Mouse (Mus musculus) forebrain, postnatal 0 days (tissue): ENCODE data around the gene Metrn. TPM values are rescaled to one million over a fixed set of nuclear protein-coding genes. Genes with fewer than 3 reads are reported as not detected.

Source experiments
- ATAC-seq: fragments of 200-750 bp; cut with Nextera tagmentation; 2 replicates; pipeline ENCODE4 v1.8.0; 2017; ENCODE audit warnings: mild to moderate bottlenecking, moderate library complexity
- DNase-seq: peaks from one replicate; pipeline ENCODE4 v3.0.0-alpha.2; 2015
- H3K27ac ChIP-seq: fragments of 300-500 bp; sonication (generic); 2 replicates; pipeline ENCODE4 v1.5.1; 2014; ENCODE audit warnings: low read depth, mild to moderate bottlenecking, antibody characterized with exemption, low read length, moderate library complexity, mixed read lengths
- H3K27me3 ChIP-seq: fragments of 300-500 bp; sonication (generic); 2 replicates; pipeline ENCODE4 v1.6.1; 2014; ENCODE audit warnings: mild to moderate bottlenecking, low read length, mixed read lengths; ENCODE audit not compliant: insufficient read depth
- H3K36me3 ChIP-seq: fragments of 300-500 bp; sonication (generic); 2 replicates; pipeline ENCODE4 v1.6.1; 2014; ENCODE audit warnings: mild to moderate bottlenecking, moderate library complexity; ENCODE audit not compliant: insufficient read depth
- H3K4me1 ChIP-seq: fragments of 300-500 bp; sonication (generic); 2 replicates; pipeline ENCODE4 v1.6.1; 2014; ENCODE audit warnings: antibody characterized with exemption; ENCODE audit not compliant: insufficient read depth
- H3K4me2 ChIP-seq: fragments of 300-500 bp; sonication (generic); 2 replicates; pipeline ENCODE4 v1.6.1; 2014; ENCODE audit warnings: low read depth, mild to moderate bottlenecking, moderate library complexity
- H3K4me3 ChIP-seq: fragments of 300-500 bp; sonication (generic); 2 replicates; pipeline ENCODE4 v1.5.1; 2014; ENCODE audit warnings: low read depth, low read length, mixed read lengths
- H3K9ac ChIP-seq: fragments of 300-500 bp; sonication (generic); 2 replicates; pipeline ENCODE4 v1.6.1; 2014; ENCODE audit warnings: mild to moderate bottlenecking
- H3K9me3 ChIP-seq: fragments of 300-500 bp; sonication (generic); 2 replicates; pipeline ENCODE4 v1.6.1; 2016; ENCODE audit warnings: low read length
- CTCF ChIP-seq: sonication (generic); IDR thresholded peaks from 2 replicates; pipeline ENCODE4 v1.5.1; 2016; ENCODE audit warnings: antibody characterized with exemption, control low read depth, low read depth
- WGBS: fragments of 180-500 bp; shearing (Covaris S2); extraction: QIAGEN DNeasy Blood & Tissue Kit; methylation state at CpG from one replicate; pipeline ENCODE4 v1.1.7; 2014; 5-methylcytosine and 5-hydroxymethylcytosine counted together
- polyA plus RNA-seq: library from polyadenylated mRNA; unstranded; fragments of >200 nt; fragmentation: Nextera tagmentation; extraction: Ambion mirVana; gene quantifications from 2 replicates; pipeline ENCODE4 v1.2.1, GENCODE M21; 2015
- total RNA-seq: library from RNA; depleted of rRNA; stranded (reverse); fragments of >200 nt; gene quantifications from 2 replicates; pipeline ENCODE4 v1.2.3, GENCODE M21; 2014

The Metrn gene
- total and polyA plus RNA-seq, 2 experiments from 2014 or later = 56.9 to 148 TPM

DNA sequence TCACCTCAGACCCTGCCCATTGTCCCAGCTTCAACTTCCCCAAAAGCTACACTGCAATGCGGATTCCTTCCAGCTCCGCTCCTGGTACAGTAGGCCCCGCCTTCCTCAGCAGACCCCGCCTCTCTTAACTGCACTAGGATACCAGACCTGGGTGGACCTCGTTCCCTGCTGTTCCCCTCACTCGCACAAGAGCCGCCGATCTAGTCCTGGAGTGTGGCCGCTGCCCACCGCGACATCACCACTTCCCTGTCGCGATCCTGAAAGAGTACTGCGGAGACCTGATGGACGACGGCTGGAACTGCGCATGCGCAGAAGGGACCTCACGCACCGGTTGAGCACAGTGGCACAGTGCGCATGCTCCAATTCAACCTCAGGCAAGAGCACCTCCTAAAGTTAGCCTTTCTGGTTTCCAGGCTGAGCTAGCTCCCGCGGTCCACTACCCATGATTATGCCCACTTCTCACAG, 11.6 kb downstream of the Metrn start, which contains the start of gene Haghl:
Haghl (minus strand) TSS at position 393 of the 465 bp plus-strand sequence.
- TF ChIP-seq CTCF = no peak
- Histone ChIP-seq H3K4me3 (peak within 1 kb of the TSS; percentile 70), H3K9me3 (no peaks in the 10 kb centered on the region), H3K4me1 (peaks cover 6% of the 10 kb centered on the region), H3K27me3 (no peaks in the 10 kb centered on the region), H3K27ac (peak within 1 kb of the TSS; percentile 81), H3K36me3 (peaks cover 49% of the 10 kb centered on the region), H3K4me2 (peak within 1 kb of the TSS; percentile 82), H3K9ac (peak within 1 kb of the TSS; percentile 70)
- DNase-seq (peak; percentile 99), ATAC-seq (peak; percentile 89)
- under 1% methylated on average over 23 of the region's 23 CpGs for WGBS

DNA sequence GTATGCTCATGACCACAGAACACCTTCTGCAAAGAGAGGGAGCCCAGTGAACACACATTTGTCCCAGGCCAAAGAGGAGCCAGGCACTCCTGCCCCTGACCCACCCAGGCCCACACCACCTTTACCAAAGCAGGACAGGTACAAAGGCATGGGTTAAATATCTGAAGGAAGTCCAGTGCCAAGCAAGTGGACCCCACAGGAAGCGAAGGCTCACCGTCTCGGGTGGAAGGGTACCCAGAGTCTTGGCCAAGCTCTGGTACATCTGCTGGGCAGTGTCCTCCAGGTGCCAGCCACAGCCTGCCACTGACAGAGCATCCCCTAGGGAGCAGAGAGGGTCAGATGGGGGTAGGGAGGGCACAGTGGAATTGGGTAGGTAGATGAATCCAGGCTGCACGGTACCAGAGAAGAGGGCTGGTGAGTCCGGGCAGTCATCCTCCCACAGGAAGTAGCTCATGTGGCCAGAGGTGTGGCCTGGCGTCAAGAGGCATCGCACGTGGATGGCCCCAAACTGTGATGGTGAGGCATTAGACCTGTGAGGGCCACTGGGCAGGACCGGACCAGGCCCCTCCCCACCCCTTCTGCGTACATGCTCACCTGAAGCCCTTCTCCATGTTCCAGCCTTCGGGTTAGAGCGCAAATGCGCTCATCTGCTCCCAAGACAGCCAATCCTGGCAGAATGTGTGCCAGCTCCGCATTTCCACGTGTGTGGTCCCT, 12.9 kb downstream of the Metrn start:
- H3K27me3 ChIP-seq = no peaks in the 10 kb centered on the region
- 72% methylated on average over 15 of the region's 15 CpGs for WGBS
- peak overlapping the region; percentile 70 for H3K9ac ChIP-seq
- no peak for TF ChIP-seq CTCF
- H3K27ac ChIP-seq = no peak overlapping the region
- H3K4me2 ChIP-seq = peak overlapping the region; percentile 82
- peaks cover 51% of the 10 kb centered on the region for H3K36me3 ChIP-seq
- H3K4me3 ChIP-seq = peak overlapping the region; percentile 70
- ATAC-seq = no peak
- no peak for DNase-seq
- H3K9me3 ChIP-seq = no peaks in the 10 kb centered on the region
- H3K4me1 ChIP-seq = peaks cover 6% of the 10 kb centered on the region

DNA sequence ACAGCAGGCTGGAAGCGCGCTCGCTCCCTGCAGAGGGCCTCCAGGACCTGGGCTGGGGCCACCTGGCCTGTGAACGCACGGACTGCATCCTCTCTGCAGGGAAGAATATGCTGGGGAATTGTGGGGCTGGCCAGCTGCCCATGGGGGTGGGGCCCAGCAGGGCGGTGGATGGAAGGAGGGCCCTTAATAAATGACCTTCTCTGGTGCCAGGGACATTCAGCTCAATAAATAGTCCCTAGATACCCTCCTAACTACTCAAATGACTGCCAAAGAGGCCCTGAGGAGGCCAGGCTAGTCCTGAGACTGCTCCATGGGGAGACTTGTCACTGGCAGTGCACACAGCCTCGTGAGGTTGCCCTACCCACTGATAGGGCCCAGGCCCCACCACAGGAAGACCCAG, 13.8 kb downstream of the Metrn start:
- no peak overlapping the region for H3K4me2 ChIP-seq
- no peaks in the 10 kb centered on the region for H3K27me3 ChIP-seq
- no peak for DNase-seq
- H3K4me3 ChIP-seq = no peak overlapping the region
- H3K4me1 ChIP-seq = peaks cover 6% of the 10 kb centered on the region
- H3K36me3 ChIP-seq = peaks cover 51% of the 10 kb centered on the region
- no peaks in the 10 kb centered on the region for H3K9me3 ChIP-seq
- 62% methylated on average over 7 of the region's 7 CpGs for WGBS
- no peak for TF ChIP-seq CTCF
- ATAC-seq = no peak
- H3K27ac ChIP-seq = no peak overlapping the region
- no peak overlapping the region; the same call in 1 of the 2 replicates for H3K9ac ChIP-seq

DNA sequence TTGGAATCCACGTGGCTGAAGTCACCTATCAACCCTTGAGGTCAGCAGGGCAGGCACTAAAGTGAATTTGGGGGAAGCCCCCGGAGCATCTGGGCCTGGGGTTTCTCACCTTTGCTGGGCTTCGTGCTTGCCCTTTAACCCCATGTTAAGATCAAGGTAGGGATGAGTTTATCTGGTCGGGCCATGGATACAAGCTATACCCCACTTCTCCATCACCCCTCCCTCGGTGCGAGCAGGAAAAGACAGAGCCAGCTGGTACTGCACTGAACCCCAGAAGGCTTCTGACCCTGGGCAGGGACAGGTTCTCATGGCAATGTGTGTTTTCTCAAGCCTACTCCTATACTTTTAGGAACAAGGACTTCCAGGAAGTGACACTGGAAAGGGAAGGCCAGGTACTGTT, 15.6 kb downstream of the Metrn start:
- Histone ChIP-seq H3K4me3 (no peak overlapping the region), H3K4me1 (peaks cover 6% of the 10 kb centered on the region), H3K27me3 (no peaks in the 10 kb centered on the region), H3K27ac (no peak overlapping the region), H3K9me3 (no peaks in the 10 kb centered on the region), H3K9ac (no peak overlapping the region), H3K36me3 (peaks cover 49% of the 10 kb centered on the region), H3K4me2 (no peak overlapping the region)
- ATAC-seq (no peak), DNase-seq (no peak)
- WGBS = 78% methylated on average over 6 of the region's 6 CpGs
- no peak for TF ChIP-seq CTCF

DNA sequence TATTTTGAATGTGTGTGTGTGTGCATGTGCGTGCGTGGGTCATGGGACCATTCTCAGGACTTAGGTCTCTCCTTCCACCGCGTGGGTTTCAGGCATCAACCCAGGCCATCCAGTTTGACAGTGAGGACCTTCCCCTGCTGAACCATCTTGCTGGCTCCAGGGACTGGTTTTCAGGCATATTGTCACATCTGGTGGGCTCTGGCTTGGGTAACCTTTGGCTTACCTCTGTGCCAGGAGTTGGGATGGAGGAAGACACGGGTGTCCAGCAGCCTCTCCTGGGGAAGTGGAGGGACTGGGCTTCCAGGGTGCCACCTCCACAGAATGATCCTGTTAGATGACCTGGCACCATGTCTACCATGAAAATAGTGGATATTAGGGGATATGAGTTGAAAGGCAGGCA, 19.0 kb downstream of the Metrn start:
- H3K27me3 ChIP-seq = no peaks in the 10 kb centered on the region
- peaks cover 36% of the 10 kb centered on the region for H3K36me3 ChIP-seq
- no peak for TF ChIP-seq CTCF
- H3K9ac ChIP-seq = no peak overlapping the region
- no peak overlapping the region for H3K27ac ChIP-seq
- H3K9me3 ChIP-seq = no peaks in the 10 kb centered on the region
- no peak overlapping the region for H3K4me2 ChIP-seq
- DNase-seq (no peak), ATAC-seq (no peak)
- no peak overlapping the region for H3K4me3 ChIP-seq
- peaks cover 5% of the 10 kb centered on the region for H3K4me1 ChIP-seq
- WGBS = 96% methylated on average over 5 of the region's 5 CpGs

DNA sequence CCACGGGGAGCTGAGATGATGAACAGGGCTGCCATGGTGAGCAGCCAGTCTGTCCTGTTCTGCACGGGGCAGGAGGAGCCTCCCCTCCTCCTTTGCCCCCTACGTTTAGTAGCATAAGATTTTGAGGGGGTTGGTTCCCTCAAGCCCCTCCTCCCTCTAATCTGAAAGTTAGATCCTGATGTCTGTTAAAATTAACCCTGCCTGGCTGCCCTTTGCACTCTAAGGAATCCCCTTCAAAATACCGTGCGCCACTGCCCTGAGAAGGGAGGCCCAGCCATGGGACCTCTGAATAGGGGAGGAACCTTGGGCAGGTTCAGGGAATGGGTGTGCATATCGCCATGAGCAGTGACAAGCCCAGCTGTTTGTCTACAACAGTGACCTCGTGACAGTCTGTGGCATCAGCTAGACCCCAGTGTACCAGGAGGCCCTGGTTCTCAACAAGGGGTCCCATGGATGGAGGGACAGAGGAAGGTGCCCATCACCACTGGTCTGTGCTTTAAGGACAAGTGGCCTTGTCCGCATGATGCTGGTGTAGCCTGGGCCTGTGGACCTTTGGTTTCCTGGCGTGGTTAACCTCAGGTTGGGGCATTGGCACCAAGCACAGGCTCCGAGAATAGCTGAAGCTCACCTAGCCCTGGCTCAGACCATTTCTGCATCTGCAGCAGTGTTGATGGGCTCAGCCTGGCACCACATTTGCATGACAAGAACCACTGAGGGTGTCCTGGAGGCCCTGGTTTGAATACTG, 21.4 kb downstream of the Metrn start:
- Histone ChIP-seq H3K4me1 (peaks cover 5% of the 10 kb centered on the region), H3K9ac (no peak overlapping the region), H3K9me3 (no peaks in the 10 kb centered on the region), H3K36me3 (peaks cover 15% of the 10 kb centered on the region), H3K27me3 (no peaks in the 10 kb centered on the region), H3K4me3 (no peak overlapping the region), H3K27ac (no peak overlapping the region), H3K4me2 (no peak overlapping the region)
- WGBS = 85% methylated on average over 10 of the region's 10 CpGs
- TF ChIP-seq CTCF = no peak
- no peak for ATAC-seq
- DNase-seq = no peak

DNA sequence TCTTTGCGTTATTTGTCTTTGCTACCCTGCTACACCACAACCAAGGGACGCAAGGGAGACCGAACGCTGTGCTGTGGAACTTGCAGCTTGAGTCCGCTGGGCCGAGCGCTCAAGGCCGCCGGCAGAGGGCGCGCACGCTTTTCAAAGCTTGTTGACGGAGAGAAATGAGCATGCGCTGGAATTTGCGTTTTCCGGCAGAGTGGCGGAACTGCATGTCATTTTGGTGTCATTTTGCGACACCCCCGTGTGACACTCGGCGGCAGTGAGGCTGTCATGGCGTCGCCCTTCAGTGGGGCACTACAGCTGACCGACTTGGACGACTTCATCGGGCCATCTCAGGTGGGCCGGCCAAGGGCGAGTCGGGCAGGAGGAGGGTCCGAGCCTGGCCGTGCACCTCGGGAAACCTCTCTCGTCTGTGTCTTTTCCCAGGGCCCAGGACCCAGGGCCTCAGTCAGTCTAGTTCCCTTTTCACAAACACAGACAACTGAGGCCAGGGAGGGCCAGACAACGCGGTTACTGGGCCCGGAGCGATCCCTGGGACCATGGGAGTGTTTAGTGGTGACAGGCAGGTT, 23.3 kb downstream of the Metrn start, which contains the start of gene Narfl:
Narfl (plus strand) TSS at position 228 of the 572 bp plus-strand sequence.
- H3K27me3 ChIP-seq = no peaks in the 10 kb centered on the region
- peaks cover 5% of the 10 kb centered on the region for H3K4me1 ChIP-seq
- peaks cover 4% of the 10 kb centered on the region; the same call in 1 of the 2 replicates for H3K36me3 ChIP-seq
- WGBS = 2% methylated on average over 37 of the region's 37 CpGs
- H3K4me2 ChIP-seq = peak within 1 kb of the TSS; percentile 84
- no peaks in the 10 kb centered on the region for H3K9me3 ChIP-seq
- H3K27ac ChIP-seq = no peak within 1 kb of the TSS
- peak within 1 kb of the TSS; percentile 76 for H3K9ac ChIP-seq
- DNase-seq (peak; percentile 98), ATAC-seq (peak; percentile 93)
- H3K4me3 ChIP-seq = peak within 1 kb of the TSS; percentile 69
- TF ChIP-seq CTCF = peak; percentile 99
